Mouse (Mus musculus) kidney, adult 2 months (tissue): ENCODE measurements around the gene Ablim1.

Source experiments
- CTCF ChIP-seq: fragments of 200-500 bp; conservative IDR thresholded peaks from 2 replicates; pipeline ENCODE4 v1.5.1; 2011; ENCODE audit warnings: low read depth, mild to moderate bottlenecking, control low read depth, low read length, moderate library complexity, mixed read lengths; ENCODE audit not compliant: insufficient read depth, insufficient read length
- POLR2A ChIP-seq: fragments of 200-500 bp; IDR thresholded peaks from one replicate; pipeline ENCODE4 v1.6.1; 2011; ENCODE audit warnings: low read depth, low read length, control low read depth

DNA sequence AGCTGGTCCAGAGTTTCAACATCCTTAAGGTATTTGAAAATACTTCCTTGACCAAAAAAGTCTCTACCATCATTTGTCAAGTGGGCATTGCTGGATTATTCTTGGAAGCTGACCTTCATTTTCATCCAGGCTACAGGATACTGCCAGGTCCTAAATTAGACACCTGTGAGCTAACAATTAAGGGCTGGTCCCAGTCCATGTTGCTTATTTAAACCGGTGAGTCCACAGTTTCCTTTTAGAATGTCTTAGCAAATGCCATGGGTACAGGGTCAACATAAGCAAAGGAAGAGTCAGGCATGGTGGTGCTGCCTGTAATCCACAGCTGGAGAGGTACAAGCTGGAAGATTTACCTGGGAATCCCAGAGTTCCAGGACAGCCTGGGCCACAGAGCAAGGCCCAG, 173.8 kb downstream of the Ablim1 start:
- no peak for TF ChIP-seq CTCF
- no peak for TF ChIP-seq POLR2A
